Mouse (Mus musculus) bone marrow, adult 2 months (tissue): Measurements from ENCODE around the gene Cep95. TPM values are rescaled to one million over a fixed set of nuclear protein-coding genes. Genes with fewer than 3 reads are reported as not detected.

ENCODE experiments used
- H3K27ac ChIP-seq: fragments of 200-500 bp; 2 replicates; pipeline ENCODE4 v1.5.1; 2012; ENCODE audit warnings: low read depth, mild to moderate bottlenecking, control low read depth, inconsistent platforms, low read length; ENCODE audit not compliant: control insufficient read depth, poor library complexity, insufficient read depth
- H3K4me1 ChIP-seq: fragments of 200-500 bp; 2 replicates; pipeline ENCODE4 v1.6.1; 2011; ENCODE audit warnings: low read length; ENCODE audit not compliant: control insufficient read depth, insufficient read depth
- H3K4me3 ChIP-seq: fragments of 200-500 bp; replicated peaks from 2 replicates; pipeline ENCODE3; 2011; ENCODE audit warnings: mild to moderate bottlenecking, low read depth, low read length, control low read depth; ENCODE audit not compliant: control insufficient read depth
- CTCF ChIP-seq: fragments of 200-500 bp; IDR thresholded peaks from 2 replicates; pipeline ENCODE4 v1.5.1; 2011; ENCODE audit warnings: low read length, control low read depth; ENCODE audit not compliant: control insufficient read depth, insufficient read depth
- POLR2A ChIP-seq: fragments of 200-500 bp; IDR thresholded peaks from 2 replicates; pipeline ENCODE4 v1.6.1; 2011; ENCODE audit warnings: low read depth, mild to moderate bottlenecking, control low read depth, low read length, borderline replicate concordance; ENCODE audit not compliant: control insufficient read depth
- WGBS: fragments of 180-500 bp; shearing (Covaris S2); methylation state at CpG from one replicate; pipeline ENCODE4 v1.1.7; 2018; 5-methylcytosine and 5-hydroxymethylcytosine counted together
- polyA plus RNA-seq: library from polyadenylated mRNA; stranded (reverse); fragments of >200 nt; gene quantifications from 2 replicates; pipeline ENCODE4 v1.2.4, GENCODE M21; 2011; ENCODE audit warnings: low replicate concordance; ENCODE audit not compliant: missing spikeins, insufficient read depth, insufficient read length

The Cep95 gene
- polyA plus RNA-seq, 1 experiment = 53.9 TPM

DNA sequence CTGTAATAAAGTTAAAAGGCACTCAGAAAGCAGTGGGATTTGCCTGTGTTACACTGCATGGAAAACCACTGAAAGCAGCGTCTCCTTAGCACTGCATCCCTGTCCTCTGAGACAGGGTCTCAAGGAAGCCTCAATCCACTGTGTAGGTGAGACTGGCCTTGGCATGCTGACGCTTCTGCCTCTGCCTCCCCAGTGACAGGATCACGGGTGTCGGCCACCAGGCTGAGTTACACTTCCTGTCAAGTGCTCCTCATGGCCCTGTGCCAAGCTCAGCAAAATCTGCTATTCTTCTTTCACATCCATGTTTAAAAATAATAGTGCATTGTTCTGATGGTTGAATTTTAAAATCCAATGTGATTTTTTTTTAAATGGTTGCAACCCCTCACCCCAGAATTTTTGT lies 31.9 kb downstream of the Cep95 start:
- no peak for TF ChIP-seq POLR2A
- no peak overlapping the region for H3K4me3 ChIP-seq
- H3K27ac ChIP-seq = no peak overlapping the region
- WGBS = 23% methylated on average over 4 of the region's 4 CpGs
- no peaks in the 10 kb centered on the region for H3K4me1 ChIP-seq

DNA sequence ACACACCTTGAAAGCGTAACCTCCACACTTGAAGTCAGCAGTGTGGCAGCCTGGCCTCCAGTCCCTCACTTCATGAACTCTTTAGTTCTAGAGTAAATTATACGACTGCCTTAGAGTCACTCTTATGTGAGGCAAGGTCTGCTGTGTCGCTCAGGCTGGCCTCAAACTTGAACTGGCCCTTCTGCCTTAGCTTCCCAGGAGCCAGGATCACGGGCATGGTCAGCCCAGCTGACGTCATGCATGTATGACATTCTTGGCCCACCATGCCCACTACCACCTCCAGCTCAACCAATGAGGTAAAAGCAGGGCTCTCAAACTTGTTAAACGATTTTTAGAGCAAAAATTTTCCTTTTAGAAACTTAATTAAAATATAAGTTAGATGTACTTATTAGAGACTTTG lies 32.3 kb downstream of the Cep95 start:
- Histone ChIP-seq H3K4me3 (no peak overlapping the region), H3K27ac (no peak overlapping the region), H3K4me1 (no peaks in the 10 kb centered on the region)
- WGBS = 88% methylated on average over 6 of the region's 6 CpGs
- TF ChIP-seq POLR2A = no peak
- TF ChIP-seq CTCF = no peak

DNA sequence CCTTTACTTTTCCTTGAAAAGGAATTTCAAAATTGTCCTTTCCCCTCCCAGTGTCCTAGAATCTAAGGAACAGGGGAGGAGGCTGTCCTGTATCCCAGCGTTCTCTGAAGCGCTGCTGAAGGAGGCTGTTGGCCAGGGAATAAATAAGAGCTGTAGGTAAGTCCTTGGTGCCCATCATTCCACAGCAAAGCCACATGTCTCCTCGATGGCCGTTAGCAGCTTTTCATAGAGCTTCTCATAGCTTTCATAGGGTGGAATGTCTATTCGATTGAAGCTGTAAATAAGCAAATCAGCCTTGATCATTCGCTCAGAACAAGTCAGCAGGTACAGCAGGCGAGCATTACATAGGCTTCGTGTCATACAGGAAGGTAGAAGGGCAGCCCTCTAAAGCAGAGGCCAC lies 33.4 kb downstream of the Cep95 start:
- TF ChIP-seq POLR2A (no peak), CTCF (no peak)
- H3K27ac ChIP-seq = no peak overlapping the region
- H3K4me3 ChIP-seq = no peak overlapping the region
- 90% methylated on average over 8 of the region's 8 CpGs for WGBS
- no peaks in the 10 kb centered on the region for H3K4me1 ChIP-seq

DNA sequence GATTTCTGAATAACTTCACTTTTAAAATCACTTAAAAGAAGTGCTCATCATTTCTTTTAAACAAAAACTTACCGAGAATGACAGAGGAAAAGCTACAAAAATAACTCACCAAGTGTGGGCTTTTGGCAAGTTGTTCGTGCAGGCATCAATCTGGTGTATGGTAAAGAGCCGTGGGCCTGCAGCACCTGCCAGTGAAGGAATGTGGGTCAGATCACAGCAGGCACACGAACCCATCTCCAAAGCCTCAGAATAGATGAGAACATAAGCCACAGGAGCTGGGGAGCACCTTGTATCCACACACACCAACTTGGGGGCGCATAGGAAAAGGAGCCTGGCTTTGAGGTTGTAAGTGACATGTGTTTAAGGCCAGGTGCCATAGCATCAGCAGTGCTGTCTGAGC lies 33.9 kb downstream of the Cep95 start:
- Histone ChIP-seq H3K4me3 (no peak overlapping the region), H3K4me1 (no peaks in the 10 kb centered on the region), H3K27ac (no peak overlapping the region)
- TF ChIP-seq POLR2A (no peak), CTCF (no peak)
- 85% methylated on average over 5 of the region's 5 CpGs for WGBS

DNA sequence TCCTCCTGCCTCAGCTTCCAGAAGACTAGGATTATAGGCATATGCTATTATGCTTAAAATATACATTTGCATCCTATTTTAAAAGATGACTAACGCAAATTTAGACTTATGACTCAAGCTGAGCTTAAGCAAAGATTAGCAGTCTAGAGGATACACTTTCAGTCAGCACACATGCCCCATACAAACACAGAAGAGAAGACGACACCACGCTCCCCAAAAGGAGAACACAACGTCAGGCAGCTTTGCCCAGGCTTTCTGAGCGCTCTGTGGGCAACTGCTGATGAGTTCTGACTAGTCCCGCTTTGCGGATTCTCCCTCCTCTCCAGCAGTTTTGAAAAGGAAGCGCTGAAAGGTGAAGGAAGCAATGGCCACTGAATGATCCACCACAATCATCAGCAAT lies 34.7 kb downstream of the Cep95 start:
- TF ChIP-seq CTCF (no peak), POLR2A (no peak)
- Histone ChIP-seq H3K4me3 (no peak overlapping the region), H3K27ac (no peak overlapping the region), H3K4me1 (no peaks in the 10 kb centered on the region)
- WGBS = 93% methylated on average over 8 of the region's 8 CpGs

DNA sequence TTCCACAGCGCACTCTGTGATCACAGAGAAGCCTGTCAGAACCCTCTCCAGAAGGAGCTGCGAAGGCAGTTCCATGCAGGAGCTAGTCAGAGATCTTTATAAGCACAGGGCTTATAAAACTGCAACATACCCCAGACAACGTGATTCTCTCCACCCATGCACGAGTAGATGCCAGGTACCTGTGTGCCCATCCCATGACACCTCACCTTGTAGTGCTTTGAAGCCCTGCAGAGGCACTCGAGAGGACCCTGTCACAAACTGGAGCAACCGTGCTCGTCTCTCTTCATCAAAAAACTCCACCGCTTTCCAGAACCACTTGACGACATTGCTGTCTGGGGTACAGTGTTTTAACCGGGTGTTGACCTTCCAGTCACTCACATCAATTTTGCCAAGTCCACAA lies 35.4 kb downstream of the Cep95 start:
- Histone ChIP-seq H3K4me1 (no peaks in the 10 kb centered on the region), H3K4me3 (no peak overlapping the region), H3K27ac (no peak overlapping the region)
- TF ChIP-seq CTCF (no peak), POLR2A (no peak)
- WGBS = 91% methylated on average over 10 of the region's 10 CpGs

DNA sequence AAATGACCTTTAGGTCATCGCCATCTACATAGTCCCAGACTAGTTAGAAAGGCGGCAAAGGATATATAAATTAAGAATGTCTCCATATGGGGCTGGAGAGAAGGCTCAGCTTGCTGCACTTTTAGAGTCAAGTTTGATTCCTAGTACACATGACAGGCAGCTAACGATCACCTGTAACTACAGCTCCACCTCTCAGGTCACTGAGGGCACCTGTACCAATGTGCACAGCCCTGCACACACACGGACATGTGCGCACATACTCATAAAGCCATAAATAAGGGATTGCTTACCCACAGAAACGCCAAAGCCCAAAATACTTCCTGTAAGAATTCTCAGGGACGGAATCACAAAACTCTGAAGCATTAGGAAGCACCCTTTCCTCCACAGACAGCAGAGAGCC lies 39.0 kb downstream of the Cep95 start:
- Histone ChIP-seq H3K4me3 (no peak overlapping the region), H3K4me1 (no peaks in the 10 kb centered on the region), H3K27ac (no peak overlapping the region)
- TF ChIP-seq POLR2A = no peak
- TF ChIP-seq CTCF = no peak
- WGBS = 81% methylated on average over 7 of the region's 7 CpGs

DNA sequence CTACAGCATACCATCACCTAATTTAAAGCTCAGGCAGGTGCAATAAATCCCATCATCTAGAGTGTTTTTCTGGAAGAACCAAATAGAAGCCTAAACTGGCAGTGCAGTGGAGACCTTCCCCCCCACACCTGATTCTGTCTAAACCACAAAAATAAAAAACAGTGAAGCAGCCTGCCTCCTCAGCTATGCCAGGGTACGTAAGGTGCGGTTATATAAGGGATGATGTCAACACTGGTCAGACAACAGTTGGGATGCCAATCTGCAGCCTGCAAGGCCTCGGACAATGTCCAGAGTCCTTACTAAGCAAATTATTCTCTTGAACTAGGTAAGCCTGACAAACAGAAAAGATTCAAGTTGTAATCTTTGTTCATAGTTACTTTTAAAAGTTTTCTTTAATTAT lies 53.0 kb downstream of the Cep95 start:
- TF ChIP-seq CTCF (no peak), POLR2A (no peak)

DNA sequence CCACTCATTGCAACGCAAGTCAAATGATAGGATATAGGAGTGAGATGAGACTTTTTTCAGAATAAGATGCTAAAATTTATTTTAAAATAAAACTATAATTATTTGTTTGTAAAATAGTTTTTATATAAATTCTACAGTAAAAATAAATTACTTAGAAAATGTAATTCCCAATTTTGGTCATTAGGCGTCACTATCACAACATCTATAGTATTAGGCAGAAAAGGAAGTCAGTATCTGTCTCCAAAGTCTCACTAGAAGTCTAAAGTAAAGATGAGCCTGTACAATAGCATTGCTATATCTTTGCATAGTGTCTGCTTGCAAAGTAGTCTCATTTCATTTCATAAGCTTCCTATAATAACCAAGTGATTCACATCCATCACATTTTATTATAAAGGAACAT lies 62.4 kb downstream of the Cep95 start:
- WGBS = 43% methylated on average over 2 of the region's 2 CpGs

More for the DNA sequence above, 53.0 kb downstream of the Cep95 start:
- WGBS = 94% methylated on average over 3 of the region's 3 CpGs
- H3K4me3 ChIP-seq = no peak overlapping the region
- H3K27ac ChIP-seq = no peak overlapping the region
- H3K4me1 ChIP-seq = no peaks in the 10 kb centered on the region

More for the DNA sequence above, 62.4 kb downstream of the Cep95 start:
- Histone ChIP-seq H3K27ac (no peak overlapping the region), H3K4me3 (no peak overlapping the region), H3K4me1 (no peaks in the 10 kb centered on the region)
- no peak for TF ChIP-seq POLR2A
- TF ChIP-seq CTCF = no peak

Other genes with a start within 250 kb of the Cep95 start
- gene Tex2, start 175.8 kb upstream of the Cep95 start, polyA plus RNA-seq = 9.2 and 19.2 TPM in 2 replicates
- 21.7 and 33.5 TPM in 2 replicates for gene Pecam1, start 38.6 kb upstream of the Cep95 start, polyA plus RNA-seq
- gene Milr1, start 38.0 kb upstream of the Cep95 start, polyA plus RNA-seq = 8.9 and 38.3 TPM in 2 replicates
- gene Polg2, start 9.7 kb upstream of the Cep95 start, polyA plus RNA-seq = 4.9 and 6.1 TPM in 2 replicates
- 448 and 600 TPM in 2 replicates for gene Ddx5, start 67 bp upstream of the Cep95 start, polyA plus RNA-seq
- gene Smurf2, start 131.5 kb downstream of the Cep95 start, polyA plus RNA-seq = 12.4 and 34.6 TPM in 2 replicates
- gene Kpna2, start 210.3 kb downstream of the Cep95 start, polyA plus RNA-seq = 46.9 and 70.5 TPM in 2 replicates
- 0.90 TPM in 1 of 2 replicates, not detected in the other for gene 1810010H24Rik, start 236.4 kb downstream of the Cep95 start, polyA plus RNA-seq